Mouse (Mus musculus) liver, adult 10 weeks (tissue): ENCODE measurements around the gene Dapp1. TPM values are rescaled to one million over a fixed set of nuclear protein-coding genes. Genes with fewer than 3 reads are reported as not detected.

Experiments
- polyA plus RNA-seq: library from polyadenylated mRNA; stranded (reverse); fragments of 350-450 nt; fragmentation: Illumina TruSeq; extraction: RNeasy Lipid Tissue Mini Kit (QIAGEN cat#74804); gene quantifications from one replicate; pipeline ENCODE4 v1.2.3, GENCODE M21; 2014; ENCODE audit warnings: low read depth, low replicate concordance

Gene Dapp1
- 1.4 TPM for polyA plus RNA-seq

GRCm38 (mm10) chr3:137981382-137981750 is at the start of gene Dapp1:
Dapp1 (minus strand) TSS chr3:137981545.

GRCm38 (mm10) chr3:137918172-137918931 is 63.0 kb downstream of the Dapp1 start, which contains the start of gene Lamtor3:
Lamtor3 (plus strand) TSS chr3:137918506.

Other genes with a start within 250 kb of the Dapp1 start
- 129 TPM for gene H2afz, start 117.1 kb downstream of the Dapp1 start, polyA plus RNA-seq
- 10.4 TPM for gene Dnajb14, start 113.9 kb downstream of the Dapp1 start, polyA plus RNA-seq
- 17.6 TPM for gene Lamtor3, start 63.0 kb downstream of the Dapp1 start, polyA plus RNA-seq
- not detected for gene 1110002E22Rik, start 83.5 kb upstream of the Dapp1 start, polyA plus RNA-seq
- gene Gm5105, start 85.8 kb upstream of the Dapp1 start, polyA plus RNA-seq, result not detected
- gene Trmt10a, start 161.9 kb upstream of the Dapp1 start, polyA plus RNA-seq, result 5.7 TPM
- gene Mttp, start 163.4 kb upstream of the Dapp1 start, polyA plus RNA-seq, result 196 TPM
- gene 4930579F01Rik, start 212.3 kb upstream of the Dapp1 start, polyA plus RNA-seq, result not detected
- 3.2 TPM for gene Adh7, start 236.2 kb upstream of the Dapp1 start, polyA plus RNA-seq